ENCODE assay signal across 21 mouse cellular contexts in the genomic region with DNA sequence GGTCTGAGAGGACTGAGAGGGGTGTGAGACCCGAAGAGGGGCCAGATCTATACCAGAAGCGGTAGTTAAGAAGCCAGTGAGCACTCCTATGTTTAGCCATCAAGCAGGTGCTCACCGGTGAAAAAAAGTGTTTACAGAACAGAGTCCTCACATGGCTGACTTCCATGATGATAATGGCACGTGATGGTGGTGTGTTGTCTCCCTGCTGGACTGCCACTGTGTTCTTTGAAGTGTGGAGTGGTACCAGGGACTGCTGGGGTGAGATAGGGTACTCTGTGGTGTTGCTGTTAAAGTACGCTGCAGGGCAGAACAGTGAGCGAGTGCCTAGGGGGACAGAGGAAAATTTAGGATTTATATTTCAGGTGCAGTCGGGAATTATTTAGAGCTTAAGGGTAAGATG.
A peak's percentile ranks its signal among the peaks of the same experiment; 100 is the strongest.
DNase-seq lines count a peak whose midpoint lies in the region; ATAC-seq and TF ChIP-seq lines count a peak whose summit lies in the region.
"Had no signal": no experiment of that assay in that cellular context is flagged by ENCODE, and none has a peak within 500 bp of the region (broad histone marks: within the 10 kb centered on the region; RNA-seq: fewer than 3 reads in every experiment).

No protein-coding gene starts in this region.

- no peak overlapping the region for H3K27ac ChIP-seq in heart, embryonic 15.5 days
- no peak overlapping the region for H3K27ac ChIP-seq in intestine, embryonic 16.5 days (ENCODE audit: low read length)
- no peak overlapping the region for H3K27ac ChIP-seq in intestine, embryonic 15.5 days
- peak overlapping the region; percentile 44; the same call in 1 of the 2 replicates for H3K27ac ChIP-seq in liver, postnatal 0 days (ENCODE audit: low read depth)
- no peak overlapping the region for H3K27ac ChIP-seq in liver, embryonic 12.5 days
- no peak overlapping the region for H3K27ac ChIP-seq in CH12.LX (ENCODE audit: insufficient read depth, low read depth)
- H3K27ac ChIP-seq: embryonic facial prominence, embryonic 15.5 days; hindbrain, embryonic 12.5 days; hindbrain, postnatal 0 days had no signal

- TF ChIP-seq EP300 in liver, postnatal 0 days (IDR thresholded peaks at IDR 0.05; ENCODE audit: low read depth): no peak
- no peak for TF ChIP-seq EP300 in CH12.LX (IDR thresholded peaks at IDR 0.05; ENCODE audit: low read length)

- H3K4me3 ChIP-seq in heart, embryonic 15.5 days: no peak overlapping the region
- H3K4me3 ChIP-seq in intestine, embryonic 16.5 days (ENCODE audit: low read length): no peak overlapping the region
- no peak overlapping the region for H3K4me3 ChIP-seq in intestine, embryonic 15.5 days (replicated peaks)
- H3K4me3 ChIP-seq in liver, postnatal 0 days (ENCODE audit: low read depth, low read length): no peak overlapping the region
- no peak overlapping the region for H3K4me3 ChIP-seq in liver, embryonic 12.5 days
- no peak overlapping the region for H3K4me3 ChIP-seq in CH12.LX (replicated peaks in 1 of 3; ENCODE audit: low read depth in 2 of 3, low read length in 2 of 3, poor library complexity in 1 of 3)
- H3K4me3 ChIP-seq: embryonic facial prominence, embryonic 15.5 days; erythroblast, embryonic 14.5 days; hindbrain, embryonic 12.5 days had no signal

- WGBS in heart, embryonic 15.5 days: 48% methylated on average over 7 of the region's 7 CpGs
- WGBS in intestine, embryonic 16.5 days: 57% methylated on average over 7 of the region's 7 CpGs
- 57% methylated on average over 7 of the region's 7 CpGs for WGBS in intestine, embryonic 15.5 days
- WGBS in liver, postnatal 0 days (ENCODE audit: insufficient replicate concordance): 53% methylated on average over 7 of the region's 7 CpGs
- WGBS in liver, embryonic 12.5 days (ENCODE audit: insufficient replicate concordance): 62% methylated on average over 7 of the region's 7 CpGs

- no peak for DNase-seq in heart, adult 9 months (ENCODE audit: low spot score in 2 of 2)
- peak; percentile 22 for DNase-seq in liver, postnatal 0 days
- no peak for DNase-seq in CH12.LX (ENCODE audit: extremely low read depth)
- DNase-seq in thymus, postnatal 36 days: no peak
- DNase-seq: adrenal gland, postnatal 10 days; B cell, adult 2 months; cerebellum, adult 11 months; cerebellum, adult 8-10 months; cerebellum, postnatal 14 days; embryo, embryonic 11 days; gastrocnemius, postnatal 10 days had no signal

- peaks cover 46% of the 10 kb centered on the region for H3K4me1 ChIP-seq in heart, embryonic 15.5 days (replicated peaks)
- H3K4me1 ChIP-seq in intestine, embryonic 16.5 days (ENCODE audit: control insufficient read depth, insufficient read depth, low read length): peaks cover 17% of the 10 kb centered on the region
- peaks cover 31% of the 10 kb centered on the region for H3K4me1 ChIP-seq in intestine, embryonic 15.5 days (replicated peaks)
- peaks cover 19% of the 10 kb centered on the region; the same call in 1 of the 2 replicates for H3K4me1 ChIP-seq in liver, postnatal 0 days (ENCODE audit: insufficient read depth)
- peaks cover 21% of the 10 kb centered on the region; the same call in 1 of the 2 replicates for H3K4me1 ChIP-seq in liver, embryonic 12.5 days
- peaks cover 6 to 15% of the 10 kb centered on the region in 2 experiments; a peak in 2 of 4 replicates for H3K4me1 ChIP-seq in CH12.LX (ENCODE audit: control insufficient read depth in 1 of 2, insufficient read depth in 2 of 2)

- in situ Hi-C loops in CH12.LX (cut with MboI; ENCODE audit: low pct_ligation_motif_present, low pct_unique_long_range_greater_than_20kb, low sequenced_read_pairs): loop anchor here (25.0 kb wide), 2 partner anchors 226 to 1326 kb away; no protein-coding TSS in a partner anchor

- H3K27me3 ChIP-seq in heart, embryonic 15.5 days: no peaks in the 10 kb centered on the region
- H3K27me3 ChIP-seq in intestine, embryonic 16.5 days (replicated peaks; ENCODE audit: control insufficient read depth, insufficient read depth, low read length): no peaks in the 10 kb centered on the region
- no peaks in the 10 kb centered on the region for H3K27me3 ChIP-seq in intestine, embryonic 15.5 days (replicated peaks)
- no peaks in the 10 kb centered on the region for H3K27me3 ChIP-seq in liver, postnatal 0 days (ENCODE audit: insufficient read depth, low read length)
- no peaks in the 10 kb centered on the region for H3K27me3 ChIP-seq in liver, embryonic 12.5 days (replicated peaks)
- H3K27me3 ChIP-seq in CH12.LX (replicated peaks): no peaks in the 10 kb centered on the region
- H3K27me3 ChIP-seq: embryonic facial prominence, embryonic 15.5 days; hindbrain, embryonic 12.5 days had no signal

- no peak overlapping the region for H3K4me2 ChIP-seq in heart, embryonic 15.5 days
- H3K4me2 ChIP-seq in intestine, embryonic 16.5 days (ENCODE audit: low read depth, low read length): no peak overlapping the region
- no peak overlapping the region for H3K4me2 ChIP-seq in intestine, embryonic 15.5 days (replicated peaks)
- H3K4me2 ChIP-seq in liver, postnatal 0 days (ENCODE audit: low read depth, low read length): no peak overlapping the region
- no peak overlapping the region for H3K4me2 ChIP-seq in liver, embryonic 12.5 days
- no peak overlapping the region for H3K4me2 ChIP-seq in CH12.LX (ENCODE audit: insufficient read depth, low read depth, poor library complexity, severe bottlenecking)
- H3K4me2 ChIP-seq: embryonic facial prominence, embryonic 15.5 days; hindbrain, embryonic 12.5 days had no signal

- H3K79me2 ChIP-seq in CH12.LX (replicated peaks; ENCODE audit: control insufficient read depth, extremely low read depth, insufficient read depth, poor library complexity, severe bottlenecking): no peaks in the 10 kb centered on the region

- no peak for TF ChIP-seq POLR2A in CH12.LX (IDR thresholded peaks at IDR 0.05; ENCODE audit: low read depth, low read length)

- H3K36me3 ChIP-seq in heart, embryonic 15.5 days: no peaks in the 10 kb centered on the region
- H3K36me3 ChIP-seq in intestine, embryonic 16.5 days (ENCODE audit: control insufficient read depth, insufficient read depth, low read length): no peaks in the 10 kb centered on the region
- no peaks in the 10 kb centered on the region for H3K36me3 ChIP-seq in intestine, embryonic 15.5 days
- no peaks in the 10 kb centered on the region for H3K36me3 ChIP-seq in liver, postnatal 0 days (replicated peaks; ENCODE audit: insufficient read depth, low read length)
- no peaks in the 10 kb centered on the region for H3K36me3 ChIP-seq in liver, embryonic 12.5 days
- no peaks in the 10 kb centered on the region for H3K36me3 ChIP-seq in CH12.LX (replicated peaks in 1 of 2; ENCODE audit: control insufficient read depth in 1 of 2, insufficient read depth in 1 of 2, low read length in 1 of 2)
- H3K36me3 ChIP-seq: embryonic facial prominence, embryonic 15.5 days; hindbrain, embryonic 12.5 days had no signal

- dilution Hi-C loops in CH12.LX (cut with MboI; ENCODE audit: extremely low pct_ligation_motif_present, extremely low pct_unique_long_range_greater_than_20kb, low sequenced_read_pairs): no loop called here

- ATAC-seq in heart, embryonic 15.5 days (replicated peaks; ENCODE audit: insufficient number of reproducible peaks, insufficient read depth, low FRiP score, low read depth): 0 out of 2 replicates have a peak, but pooled peaks have one; percentile 33
- peak; percentile 19; the same call in 1 of the 2 replicates for ATAC-seq in intestine, embryonic 16.5 days
- no peak for ATAC-seq in intestine, embryonic 15.5 days
- peak; percentile 8 for ATAC-seq in liver, postnatal 0 days
- ATAC-seq in liver, embryonic 12.5 days: no peak
- ATAC-seq: CD4-positive, CD25-positive, alpha-beta regulatory T cell, adult 4 months; forebrain, embryonic 16.5 days; hindbrain, postnatal 0 days had no signal

- H3K9ac ChIP-seq in heart, embryonic 15.5 days: no peak overlapping the region
- no peak overlapping the region for H3K9ac ChIP-seq in intestine, embryonic 16.5 days (ENCODE audit: low read depth, low read length)
- H3K9ac ChIP-seq in intestine, embryonic 15.5 days: no peak overlapping the region
- H3K9ac ChIP-seq in liver, postnatal 0 days (replicated peaks): no peak overlapping the region
- H3K9ac ChIP-seq in liver, embryonic 12.5 days: no peak overlapping the region
- H3K9ac ChIP-seq in CH12.LX (ENCODE audit: insufficient read depth, low read depth): no peak overlapping the region
- H3K9ac ChIP-seq: embryonic facial prominence, embryonic 15.5 days; hindbrain, embryonic 12.5 days had no signal

- TF ChIP-seq CTCF in liver, postnatal 0 days (IDR thresholded peaks at IDR 0.05; ENCODE audit: low read depth): no peak
- no peak for TF ChIP-seq CTCF in CH12.LX (conservative IDR thresholded peaks at IDR 0.05 in 1 of 2, IDR thresholded peaks at IDR 0.05 in 1 of 2; ENCODE audit: low read depth in 2 of 2, low read length in 2 of 2)

- no peak for TF ChIP-seq RAD21 in CH12.LX (IDR thresholded peaks at IDR 0.05; ENCODE audit: low read depth, low read length)

- no peaks in the 10 kb centered on the region for H3K9me3 ChIP-seq in heart, embryonic 15.5 days (replicated peaks)
- H3K9me3 ChIP-seq in intestine, embryonic 16.5 days (ENCODE audit: control insufficient read depth, low read length): no peaks in the 10 kb centered on the region
- H3K9me3 ChIP-seq in intestine, embryonic 15.5 days: no peaks in the 10 kb centered on the region
- H3K9me3 ChIP-seq in liver, postnatal 0 days (ENCODE audit: low read length): no peaks in the 10 kb centered on the region
- no peaks in the 10 kb centered on the region for H3K9me3 ChIP-seq in liver, embryonic 12.5 days (replicated peaks)
- H3K9me3 ChIP-seq in CH12.LX (replicated peaks; ENCODE audit: low read length): no peaks in the 10 kb centered on the region
- H3K9me3 ChIP-seq: embryonic facial prominence, embryonic 15.5 days; hindbrain, embryonic 12.5 days had no signal

TF ChIP-seq in CH12.LX, 34 proteins besides CTCF, POLR2A, EP300 and RAD21:
- TF ChIP-seq BHLHE40 (IDR thresholded peaks at IDR 0.05; ENCODE audit: low read depth, low read length) (peak; percentile 40; the same call in 1 of the 2 replicates), PAX5 (IDR thresholded peaks at IDR 0.05; ENCODE audit: low read length) (no peak)

Comparison
In these comparisons a context has a peak if more than half of its experiments do, and no peak if none do; other contexts are left out.
1. ATAC-seq: peak in heart, embryonic 15.5 days (single experiment), intestine, embryonic 16.5 days (single experiment) and liver, postnatal 0 days (single experiment); none in intestine, embryonic 15.5 days (single experiment) and liver, embryonic 12.5 days (single experiment).